Mouse (Mus musculus) kidney, adult 18-20 months (tissue): ENCODE data around the gene Timm29.
"Not testable (repeated sequence)": the region's sequence is repeated elsewhere in the genome, so short reads cannot be mapped to it uniquely, and the experiment has no call there.

Source experiments
- DNase-seq: peaks from one replicate; pipeline ENCODE4 v3.0.0; 2021

The Timm29 gene

GRCm38 (mm10) chr9:21585401-21585800, 7.1 kb upstream of the Timm29 start:
- DNase-seq = no peak

DNA sequence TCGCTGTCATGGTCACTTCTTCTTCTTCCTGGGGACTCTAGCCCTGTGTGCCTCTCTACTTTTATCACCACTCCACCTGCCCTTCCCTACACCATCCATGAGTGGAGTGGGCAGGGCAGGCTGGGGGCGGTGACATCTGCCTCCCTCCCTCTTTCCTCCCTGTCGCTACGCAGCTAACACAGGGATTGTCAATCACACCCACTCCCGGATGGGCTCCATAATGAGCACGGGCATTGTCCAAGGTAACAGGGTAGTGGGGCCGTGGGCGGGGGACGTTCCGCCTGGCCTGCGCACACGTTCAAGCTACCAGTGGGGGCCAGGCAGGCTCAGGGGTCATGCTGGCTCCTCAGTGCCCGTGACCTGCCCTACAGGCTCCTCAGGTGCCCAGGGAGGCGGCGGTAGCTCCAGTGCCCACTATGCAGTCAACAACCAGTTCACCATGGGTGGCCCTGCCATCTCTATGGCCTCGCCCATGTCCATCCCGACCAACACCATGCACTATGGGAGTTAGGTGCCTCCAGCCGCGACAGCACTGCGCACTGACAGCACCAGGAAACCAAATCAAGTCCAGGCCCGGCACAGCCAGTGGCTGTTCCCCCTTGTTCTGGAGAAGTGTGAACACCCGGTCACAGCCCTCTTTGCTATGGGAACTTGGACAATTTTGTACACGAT, 4.7 kb upstream of the Timm29 start:
- DNase-seq = no peak

DNA sequence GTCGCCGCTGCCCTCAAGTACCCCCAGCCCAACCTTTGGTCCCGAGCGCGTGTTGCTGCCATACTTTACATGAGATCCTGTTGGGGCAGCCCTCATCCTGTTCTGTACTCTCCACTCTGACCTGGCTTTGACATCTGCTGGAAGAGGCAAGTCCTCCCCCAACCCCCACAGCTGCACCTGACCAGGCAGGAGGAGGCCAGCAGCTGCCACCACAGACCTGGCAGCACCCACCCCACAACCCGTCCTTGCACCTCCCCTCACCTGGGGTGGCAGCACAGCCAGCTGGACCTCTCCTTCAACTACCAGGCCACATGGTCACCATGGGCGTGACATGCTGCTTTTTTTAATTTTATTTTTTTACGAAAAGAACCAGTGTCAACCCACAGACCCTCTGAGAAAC, 4.2 kb upstream of the Timm29 start:
- DNase-seq = no peak

GRCm38 (mm10) chr9:21589538-21589937, 3.0 kb upstream of the Timm29 start:
- DNase-seq = no peak

DNA sequence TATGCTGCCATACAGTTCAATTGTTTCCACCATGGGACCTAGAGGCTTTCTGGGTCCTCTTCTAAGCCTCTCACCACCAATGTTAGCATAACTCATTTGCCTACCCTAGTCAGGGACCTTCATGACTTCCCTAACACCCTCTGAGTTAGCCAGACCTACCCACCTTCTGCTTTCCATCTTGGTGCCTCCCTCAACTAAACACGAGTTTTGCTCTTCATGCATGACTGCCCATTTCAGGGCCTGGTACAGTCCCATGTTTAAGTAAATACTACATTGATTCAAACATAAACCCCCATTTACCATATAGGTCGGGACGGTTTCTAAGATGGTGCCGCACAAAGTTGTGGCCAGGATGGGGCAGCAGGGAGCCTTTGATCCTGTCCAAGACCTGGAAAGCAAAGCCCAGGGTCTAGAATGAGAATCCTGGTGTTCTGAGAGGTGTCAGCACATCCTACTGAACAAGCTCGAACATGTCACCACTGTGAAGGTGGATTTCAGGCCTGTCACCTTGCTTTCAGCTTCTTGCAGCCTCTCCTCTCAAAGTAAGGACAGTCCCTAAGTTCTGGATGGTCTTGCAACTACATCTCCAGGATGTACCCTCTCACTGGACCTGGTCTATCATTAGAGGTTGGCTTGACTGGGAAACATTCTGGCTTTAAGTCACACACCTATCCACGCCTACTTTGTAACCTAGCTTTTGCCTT, 1.2 kb upstream of the Timm29 start:
- no peak for DNase-seq

DNA sequence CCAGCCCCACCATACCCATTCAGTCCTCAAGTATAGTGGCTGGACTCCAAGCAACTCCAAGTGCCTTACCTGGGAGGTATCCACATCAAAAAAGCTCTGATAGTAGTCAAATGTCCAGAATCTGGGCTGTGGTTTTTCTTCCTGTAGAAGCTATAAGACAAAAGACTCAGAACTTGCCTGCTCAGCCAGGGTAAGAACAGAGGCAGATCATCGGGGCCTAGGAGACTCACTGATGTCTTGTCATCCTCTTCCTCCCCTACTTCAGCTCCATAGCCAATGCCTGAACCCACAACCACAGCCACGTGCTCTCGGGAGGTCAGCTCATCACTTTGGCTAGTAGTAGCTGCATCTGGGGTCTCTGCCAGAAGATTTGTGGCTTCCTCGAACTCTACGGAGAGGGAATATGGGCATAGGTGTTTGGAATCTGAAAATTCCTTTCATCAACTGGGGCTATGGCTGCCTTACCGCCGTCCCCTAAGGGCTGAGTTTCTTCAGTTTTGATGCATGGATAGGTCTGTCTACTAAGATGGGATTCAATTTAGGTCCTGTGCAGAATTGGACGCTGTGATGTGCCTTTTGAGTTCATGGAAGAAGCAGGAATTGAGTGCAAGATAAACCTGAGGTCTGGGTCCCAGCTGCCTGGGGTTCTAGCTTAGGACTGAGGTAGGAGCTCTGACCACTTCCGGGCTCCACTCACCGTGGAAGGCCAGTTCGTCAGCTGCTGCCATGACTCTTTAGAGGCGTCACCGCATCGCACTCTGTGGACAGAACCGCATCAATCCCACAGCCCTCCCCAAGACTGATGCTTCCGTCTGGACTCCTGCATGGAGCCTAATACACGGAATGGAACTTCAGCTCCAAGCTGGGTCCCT, 455 bp upstream of the Timm29 start:
- DNase-seq = no peak

GRCm38 (mm10) chr9:21593122-21593721, 700 bp downstream of the Timm29 start:
- DNase-seq = no peak

DNA sequence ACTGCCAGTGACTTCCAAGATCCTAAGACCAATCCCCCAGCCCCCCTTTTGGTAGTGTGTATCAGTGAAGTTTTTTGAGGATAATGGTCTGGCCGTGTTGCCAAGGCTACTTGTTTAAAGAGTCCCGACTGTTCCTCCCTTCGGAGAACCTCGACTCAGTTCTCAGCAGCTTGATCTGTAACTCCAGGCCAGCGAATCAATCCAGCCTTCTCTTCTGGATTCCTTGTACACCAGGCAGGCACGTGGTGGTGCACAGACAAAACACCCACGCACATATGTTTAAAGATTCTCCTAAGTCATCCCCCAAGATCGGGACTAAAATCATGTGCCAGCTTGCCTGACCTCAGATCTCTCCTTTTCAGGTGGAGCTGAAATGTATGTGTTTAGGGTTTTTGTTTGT, 1.8 kb downstream of the Timm29 start:
- DNase-seq = not testable (repeated sequence)

DNA sequence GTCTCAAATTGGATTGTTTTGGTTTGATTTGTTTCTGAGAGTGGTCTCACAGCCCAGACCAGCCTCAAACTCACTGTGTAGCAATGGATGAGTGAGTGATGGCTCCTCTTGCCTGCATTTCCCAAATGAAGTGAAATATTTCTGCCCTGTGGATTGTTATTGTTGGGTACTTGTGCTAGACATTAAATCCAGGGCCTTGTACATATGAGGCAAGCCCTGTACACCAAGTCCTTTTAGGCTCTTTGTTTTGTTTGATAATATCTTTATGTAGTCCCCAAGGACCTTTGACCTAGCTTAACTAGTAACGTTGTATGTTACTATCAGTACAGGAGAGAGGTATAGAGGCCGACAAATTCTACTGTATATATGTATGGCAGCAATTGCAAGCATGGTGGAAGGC, 2.3 kb downstream of the Timm29 start:
- DNase-seq = no peak

- peak; percentile 26 for DNase-seq
Measured at GRCm38 (mm10) chr9:21598198-21598597, 5.7 kb downstream of the Timm29 start.

GRCm38 (mm10) chr9:21600186-21600585, 7.7 kb downstream of the Timm29 start:
- DNase-seq = no peak

GRCm38 (mm10) chr9:21601073-21601472, 8.6 kb downstream of the Timm29 start:
- DNase-seq = no peak

GRCm38 (mm10) chr9:21601722-21602399, 9.3 kb downstream of the Timm29 start:
- peak; percentile 76 for DNase-seq

GRCm38 (mm10) chr9:21604119-21604518, 11.6 kb downstream of the Timm29 start:
- DNase-seq = no peak

DNA sequence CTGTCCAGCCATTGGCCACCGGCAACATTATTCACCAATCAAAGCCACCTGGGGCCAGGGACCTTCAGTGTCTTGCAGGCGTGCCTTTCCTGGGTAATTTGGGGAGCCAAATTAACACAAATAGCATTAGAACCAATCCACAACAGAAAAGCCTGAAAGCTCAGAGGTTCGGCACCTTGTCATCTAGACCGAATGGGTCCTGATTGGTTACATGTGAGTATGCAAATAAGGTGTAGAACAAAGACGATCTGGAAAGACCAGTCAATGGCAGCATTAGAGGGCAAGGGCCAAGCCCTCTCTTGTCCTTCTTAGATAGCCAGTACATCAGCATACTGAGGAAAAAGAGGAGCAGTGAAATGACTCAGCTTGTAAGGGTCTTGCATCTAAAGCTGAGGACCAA, 13.3 kb downstream of the Timm29 start:
- no peak for DNase-seq

DNA sequence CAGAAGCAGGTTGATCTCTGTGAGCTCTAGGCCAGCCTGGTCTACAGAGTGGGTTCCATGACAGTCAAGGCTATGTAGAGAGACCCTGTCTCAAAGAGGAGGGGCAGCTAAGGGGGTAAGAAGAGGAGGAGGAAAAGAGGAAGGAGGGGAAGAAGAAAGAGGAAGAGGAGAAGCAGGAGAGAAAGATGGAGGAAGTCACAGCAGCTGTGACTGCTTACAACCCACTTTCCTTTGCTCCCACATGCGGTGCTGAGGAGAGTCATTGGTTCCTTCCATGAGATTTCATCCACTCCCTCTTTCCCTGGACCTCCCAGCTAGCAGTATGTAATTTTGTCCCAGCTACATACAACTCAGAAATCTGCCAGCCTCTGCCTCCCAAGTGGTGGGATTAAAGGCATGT, 14.1 kb downstream of the Timm29 start:
- no peak for DNase-seq

- DNase-seq = no peak
Measured at GRCm38 (mm10) chr9:21609861-21610260, 17.3 kb downstream of the Timm29 start.

DNA sequence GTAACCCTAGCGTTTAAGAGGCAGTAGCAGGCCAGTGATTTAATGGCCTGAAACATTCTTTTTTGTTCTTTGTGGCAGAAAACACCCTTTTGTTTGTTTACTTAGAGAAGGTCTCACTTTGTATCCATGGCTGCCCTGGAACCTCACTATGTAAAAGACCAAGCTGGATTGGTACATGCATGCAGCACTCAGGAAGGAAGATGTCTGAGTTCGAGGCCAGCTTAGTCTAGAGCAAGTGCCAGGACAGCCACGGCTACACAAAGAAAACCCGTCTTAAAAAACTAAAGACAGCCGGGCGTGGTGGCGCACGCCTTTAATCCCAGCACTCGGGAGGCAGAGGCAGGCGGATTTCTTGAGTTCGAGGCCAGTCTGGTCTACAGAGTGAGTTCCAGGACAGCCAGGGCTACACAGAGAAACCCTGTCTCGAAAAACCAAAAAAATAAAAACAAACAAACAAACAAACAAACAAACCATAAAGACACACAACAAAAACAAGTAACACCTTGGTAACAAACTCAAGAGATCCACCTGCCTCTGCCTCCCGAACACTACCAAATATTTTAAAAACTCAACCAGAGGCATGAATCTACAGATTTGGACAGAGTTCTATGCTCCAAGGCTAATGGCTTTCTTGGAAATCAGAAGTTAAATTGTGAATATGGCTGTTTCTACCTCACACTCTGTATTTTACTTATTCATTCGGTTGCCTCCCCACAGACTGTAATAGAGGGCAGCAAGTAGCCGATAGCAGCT, 22.5 kb downstream of the Timm29 start:
- DNase-seq = no peak

- peak; percentile 100 for DNase-seq
Measured at GRCm38 (mm10) chr9:21615617-21616231, 23.2 kb downstream of the Timm29 start, which contains the start of gene Smarca4. Gene Smarca4, plus strand, starts transcription at chr9:21616169.

DNA sequence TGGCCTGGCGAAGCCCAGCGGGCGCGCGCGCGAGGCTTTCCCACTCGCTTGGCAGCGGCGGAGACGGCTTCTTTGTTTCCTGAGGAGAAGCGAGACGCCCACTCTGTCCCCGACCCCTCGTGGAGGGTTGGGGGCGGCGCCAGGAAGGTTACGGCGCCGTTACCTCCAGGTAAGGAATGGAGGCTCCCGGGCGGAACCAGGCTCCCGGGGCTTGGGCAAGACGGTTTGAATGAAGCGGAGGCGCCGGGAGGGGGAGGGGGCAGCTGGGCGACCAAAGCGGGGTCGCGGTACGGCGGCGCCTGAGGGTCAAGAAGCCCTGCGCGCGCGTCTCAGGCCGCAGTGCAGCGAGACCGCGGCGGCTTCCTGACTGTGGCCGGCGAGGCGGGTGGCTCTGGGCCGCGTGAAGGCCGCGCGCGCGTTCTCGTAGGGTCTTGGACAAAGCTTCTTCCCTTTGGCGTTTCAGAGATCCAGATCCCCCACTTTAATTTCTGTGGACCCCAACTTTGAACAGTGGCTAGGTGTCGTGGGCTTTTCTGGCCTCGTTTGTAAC, 23.8 kb downstream of the Timm29 start:
- DNase-seq = peak; percentile 92

DNA sequence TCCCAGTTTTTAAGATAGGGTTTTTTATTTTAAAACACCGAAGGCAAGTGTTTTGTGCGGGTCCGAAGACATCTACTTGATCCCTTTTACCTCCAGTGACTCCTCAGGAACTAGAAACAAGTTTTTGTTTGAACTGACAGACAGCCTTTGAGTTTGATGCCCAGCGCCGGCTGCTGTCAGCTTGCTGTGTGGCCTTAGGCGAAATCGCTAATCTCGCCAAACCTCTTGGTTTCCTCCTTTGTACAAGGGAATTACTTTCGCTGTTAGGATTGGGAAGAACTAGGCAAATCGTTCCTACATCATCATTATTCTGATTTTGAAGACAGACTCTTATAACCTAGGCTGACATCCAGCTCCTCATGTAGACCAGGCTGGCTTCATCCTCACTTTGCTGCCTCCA, 24.5 kb downstream of the Timm29 start:
- DNase-seq = peak; percentile 26
